Mouse (Mus musculus) c-Kit-negative CD71-positive TER-119-positive erythroid progenitor cells, embryonic 14.5 days (primary cell): ENCODE measurements around the gene Hoxa10.

ENCODE experiments used
- DNase-seq: peaks from one replicate; pipeline ENCODE4 v3.0.0-alpha.2; 2013; ENCODE audit warnings: low read depth, low spot score

Hoxa10 gene

DNA sequence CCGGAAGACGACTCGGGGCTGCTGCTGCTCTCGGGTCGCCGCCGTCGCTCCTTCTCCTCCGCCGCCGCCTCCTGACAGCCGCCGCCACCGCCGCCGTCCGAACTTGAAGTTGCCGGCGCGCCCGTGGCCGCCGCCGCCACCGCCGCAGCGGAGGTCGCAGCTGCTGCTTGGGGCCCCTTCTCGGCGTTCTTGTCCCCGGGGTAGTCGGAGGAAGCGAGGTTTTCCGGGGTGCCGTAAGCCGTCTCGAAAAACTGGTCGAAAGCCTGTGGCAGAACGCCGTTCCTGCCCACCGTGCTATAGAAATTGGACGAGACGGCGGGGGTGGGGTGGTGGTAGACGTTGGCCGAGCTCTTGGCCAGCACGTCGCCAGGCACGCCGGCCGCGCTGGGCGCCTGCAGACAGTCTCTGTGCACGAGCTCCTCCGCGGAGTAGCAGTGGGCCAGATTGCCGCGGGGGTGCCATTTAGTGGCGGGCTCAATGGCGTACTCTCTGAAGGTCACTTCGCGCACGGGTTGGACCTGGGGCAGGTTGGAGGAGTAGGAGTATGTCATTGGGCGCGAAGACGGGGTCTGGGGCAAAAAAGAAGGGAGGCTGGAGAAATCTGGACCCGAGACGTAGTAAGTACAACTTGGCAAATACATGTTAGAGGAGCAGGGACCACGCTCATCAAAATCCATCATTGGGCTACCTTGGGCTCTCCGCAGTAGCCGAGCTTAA is 4.5 kb upstream of the Hoxa10 start:
- no peak for DNase-seq

DNA sequence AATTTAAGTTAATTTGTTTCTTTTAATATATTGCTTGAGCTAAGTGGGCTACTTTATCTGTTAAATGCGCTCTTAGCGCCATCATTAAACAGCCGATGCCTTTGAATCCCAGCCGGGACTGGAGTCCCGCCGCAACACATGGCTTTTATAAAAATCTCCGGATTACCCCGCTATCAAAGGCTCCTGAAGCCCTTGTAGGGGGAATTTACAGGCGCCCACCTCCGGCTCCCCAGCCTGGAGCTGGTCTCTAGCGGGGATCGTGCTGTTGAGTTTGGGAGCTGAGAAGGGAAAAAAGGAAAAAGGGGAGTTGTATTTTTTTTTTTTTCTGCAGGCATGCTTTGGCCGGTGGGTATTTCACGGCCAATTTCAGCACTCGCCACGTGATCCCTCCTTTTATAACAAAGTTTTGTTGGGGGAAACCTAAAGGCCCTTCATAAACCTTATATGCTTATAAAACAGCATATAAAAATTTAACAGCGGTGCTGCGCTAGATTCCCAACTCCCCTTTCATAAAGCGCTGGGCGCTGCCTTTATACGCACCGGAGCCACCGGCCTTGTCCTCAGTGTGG is 3.9 kb upstream of the Hoxa10 start:
- DNase-seq: no peak

DNA sequence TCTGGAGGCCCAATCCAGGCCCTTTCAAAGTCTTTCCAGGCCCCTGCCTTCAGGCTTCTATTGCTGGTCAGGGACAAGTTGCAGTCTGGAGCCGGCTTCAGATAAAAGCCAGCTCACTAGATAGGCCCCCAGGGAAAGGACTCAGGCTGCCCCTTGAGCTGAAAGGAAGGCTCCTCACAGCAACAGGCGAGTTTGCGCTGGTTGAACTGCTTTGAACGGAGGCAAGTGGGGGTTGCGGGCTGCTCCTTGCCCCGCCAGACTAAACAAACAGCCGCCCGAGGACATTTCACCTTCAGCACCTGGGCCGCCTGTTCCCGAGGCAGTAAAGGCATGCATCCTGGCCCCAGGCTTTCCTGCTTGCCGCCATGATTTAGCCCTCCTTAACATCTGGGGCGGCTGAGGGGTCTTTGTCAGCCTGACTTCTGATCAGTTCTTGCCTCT is 3.0 kb upstream of the Hoxa10 start:
- DNase-seq: no peak

DNA sequence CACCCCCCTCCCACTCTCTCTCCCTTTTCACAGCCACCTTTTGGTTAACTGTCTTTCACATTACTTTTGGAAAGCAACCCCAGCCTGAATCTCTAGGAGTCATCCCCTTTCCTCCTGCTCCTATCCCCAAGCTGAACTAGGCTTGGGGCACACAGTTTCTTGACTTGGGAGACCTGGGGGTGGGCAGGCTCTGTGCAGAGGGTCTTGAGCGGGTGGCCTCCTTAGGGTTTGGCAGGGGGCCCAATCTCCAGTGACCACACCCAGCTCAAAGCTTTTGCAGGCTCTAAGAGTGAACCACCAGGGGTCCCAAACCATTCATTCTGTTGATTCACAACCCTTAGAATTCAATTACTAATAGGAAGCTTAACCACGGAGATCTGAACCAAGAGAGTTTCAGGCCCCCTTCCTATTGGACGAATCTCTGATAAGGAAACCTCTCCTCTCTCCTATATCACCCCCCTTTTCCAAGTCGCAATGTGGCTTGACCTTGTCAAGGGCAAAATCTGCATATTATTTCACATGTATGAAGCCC is 2.2 kb upstream of the Hoxa10 start:
- no peak for DNase-seq

DNA sequence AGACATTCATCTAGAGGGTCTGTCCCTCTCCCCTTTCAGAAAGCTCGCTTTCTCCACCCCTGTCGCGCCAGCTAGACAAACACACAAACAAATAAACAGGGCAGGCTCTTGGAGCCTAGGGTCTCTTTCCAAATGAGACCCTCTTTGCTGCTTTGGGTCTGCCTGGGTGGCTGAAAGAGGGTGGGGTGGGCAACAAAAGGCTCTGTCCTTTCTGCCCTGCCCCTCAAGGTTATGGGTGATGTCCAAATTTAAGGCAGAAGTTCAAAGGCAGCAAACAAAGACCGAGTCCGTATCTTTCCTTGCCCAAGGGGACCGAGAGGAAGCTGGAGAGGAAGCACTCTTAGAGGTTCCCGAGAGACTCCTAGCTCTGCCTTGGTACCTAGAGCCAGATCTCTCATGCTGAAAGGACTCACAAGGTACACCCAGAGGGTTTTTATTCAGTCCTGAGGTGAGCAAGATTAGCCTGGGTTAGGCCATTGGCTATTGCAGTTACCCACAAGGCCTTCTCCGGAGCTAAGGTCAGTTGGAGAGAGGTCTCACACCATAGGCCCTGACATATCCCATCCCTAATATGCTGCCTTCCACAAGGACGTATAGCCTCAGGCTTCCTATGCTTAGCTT is 457 bp upstream of the Hoxa10 start:
- DNase-seq: no peak

DNA sequence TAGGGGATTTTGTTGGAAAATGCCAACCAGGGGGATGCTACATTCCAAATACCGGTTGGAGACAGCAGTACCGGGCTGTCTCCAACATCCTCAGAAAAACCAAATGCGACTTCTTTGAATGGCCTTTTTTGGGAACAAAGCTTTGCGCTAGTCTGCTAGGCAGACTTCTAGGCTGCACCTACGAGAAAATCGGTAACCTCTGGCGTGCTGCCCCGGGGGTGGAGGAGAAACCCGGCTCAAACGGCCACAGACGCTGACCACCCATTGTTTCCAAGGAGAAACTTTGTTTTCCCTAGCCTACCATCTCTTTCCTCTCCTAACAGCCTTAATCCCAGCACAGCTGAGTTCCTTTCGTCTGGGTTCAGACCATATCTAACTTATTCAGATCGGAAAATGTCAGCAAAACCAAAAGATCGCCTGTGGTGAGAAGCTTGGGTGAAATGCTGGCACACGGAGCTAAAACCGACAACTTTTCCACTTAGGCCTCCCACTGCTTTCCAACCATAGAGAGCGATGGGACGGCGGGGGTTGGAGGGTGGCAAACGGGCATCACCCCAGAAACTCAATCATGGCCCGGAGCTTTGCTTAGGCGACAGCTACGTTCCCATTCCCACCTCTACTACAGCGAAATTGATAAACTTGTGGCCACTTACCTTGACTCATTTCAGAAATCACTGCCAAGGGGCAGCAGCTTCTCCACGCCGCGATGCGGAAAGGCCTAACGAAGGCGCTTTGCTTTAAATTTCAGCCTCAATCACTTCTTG is 847 bp downstream of the Hoxa10 start:
- no peak for DNase-seq

DNA sequence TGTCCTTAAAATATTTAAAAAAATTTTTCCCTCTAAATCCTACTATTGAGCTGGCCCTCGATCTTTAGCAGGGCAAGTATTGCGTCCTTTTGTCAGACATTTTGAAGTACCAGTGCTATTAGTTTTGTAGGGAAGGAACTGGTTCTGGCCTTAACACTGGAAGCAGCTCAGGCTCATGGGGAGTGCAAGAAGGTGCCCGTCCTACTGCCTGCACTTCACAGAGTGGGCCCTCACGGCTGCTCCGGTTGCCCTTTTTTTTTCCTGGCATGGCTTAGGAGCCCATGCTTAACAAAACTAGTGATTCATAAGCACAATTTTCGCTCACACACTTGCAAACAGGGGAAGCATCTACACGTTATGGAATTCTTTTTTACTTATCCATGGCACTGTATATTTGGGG is 1.7 kb downstream of the Hoxa10 start:
- DNase-seq: no peak

DNA sequence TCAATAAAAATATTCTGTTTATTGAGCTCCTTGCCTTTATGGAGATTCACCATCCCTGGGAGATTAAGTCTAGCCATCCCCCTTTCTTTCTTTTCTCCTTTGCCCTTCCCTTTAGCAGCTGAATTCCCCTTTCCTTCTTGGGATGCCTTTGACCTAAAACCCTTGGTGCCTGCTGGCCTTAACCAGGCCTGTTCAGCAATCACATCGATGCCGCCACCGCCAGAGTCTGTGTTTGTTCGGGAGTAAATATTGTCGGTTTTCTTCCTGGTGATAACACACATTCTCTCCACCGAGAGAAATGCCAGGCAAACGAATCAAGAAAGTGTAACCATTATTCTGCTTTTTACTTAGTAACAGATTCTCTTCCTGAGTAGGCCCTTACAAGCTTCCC is 2.5 kb downstream of the Hoxa10 start:
- DNase-seq: no peak

DNA sequence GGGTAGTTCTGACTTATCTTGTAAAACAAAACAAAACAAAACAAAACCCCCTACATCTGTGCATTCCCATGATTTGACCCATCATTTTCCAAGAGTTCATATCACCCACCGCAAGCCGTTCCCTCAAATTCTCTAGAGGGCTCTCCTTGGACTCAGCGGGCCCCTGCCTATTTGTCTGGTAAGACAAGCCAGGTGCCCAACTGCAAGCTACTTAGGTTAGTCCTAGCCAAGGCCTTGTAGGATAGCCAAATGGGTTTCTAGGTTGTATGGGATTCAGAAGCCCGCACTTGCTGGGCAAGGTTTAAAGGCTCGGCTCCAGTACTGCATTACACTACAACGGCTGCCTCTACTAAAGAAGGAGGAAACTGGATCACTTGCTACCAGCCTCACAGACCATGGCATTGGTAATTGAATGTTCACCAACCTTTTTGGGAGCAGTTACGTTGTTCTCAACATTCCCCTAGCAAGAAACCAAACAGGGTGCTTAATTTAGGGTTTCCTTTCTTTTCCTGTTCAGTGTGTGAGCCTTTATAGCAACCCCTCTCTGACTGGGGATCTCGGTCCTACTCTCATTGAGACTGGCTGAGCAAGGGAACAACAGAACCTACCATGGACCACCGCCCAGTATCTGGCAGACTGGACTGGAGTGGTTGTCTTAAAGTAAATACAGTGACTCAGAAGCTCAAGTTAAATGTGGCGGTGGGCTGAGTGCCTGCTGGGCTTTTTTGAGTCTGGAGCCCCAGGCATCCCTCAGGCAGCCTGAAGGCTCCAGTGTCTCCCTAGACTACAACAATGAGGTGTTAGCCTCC is 3.1 kb downstream of the Hoxa10 start:
- DNase-seq: no peak

DNA sequence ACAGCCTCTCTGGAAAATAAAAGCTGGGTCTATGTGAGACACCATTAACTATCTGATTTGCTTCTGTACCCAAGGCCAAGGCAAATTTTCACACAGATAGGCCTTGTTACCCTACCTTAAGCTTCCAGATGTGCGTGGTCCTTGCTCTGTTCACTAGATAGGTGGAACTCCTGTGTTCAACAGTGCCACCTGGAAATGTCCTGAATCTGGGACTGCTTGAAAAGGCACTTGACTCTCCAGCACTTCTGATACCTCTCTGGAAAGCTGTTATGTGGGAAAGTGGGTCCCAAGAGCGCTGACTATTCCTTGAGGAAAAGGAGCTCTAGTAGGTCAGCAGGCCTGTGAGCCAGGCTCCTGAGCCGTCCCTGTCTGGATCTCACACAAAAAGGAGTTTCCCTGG is 3.8 kb downstream of the Hoxa10 start:
- DNase-seq: no peak

DNA sequence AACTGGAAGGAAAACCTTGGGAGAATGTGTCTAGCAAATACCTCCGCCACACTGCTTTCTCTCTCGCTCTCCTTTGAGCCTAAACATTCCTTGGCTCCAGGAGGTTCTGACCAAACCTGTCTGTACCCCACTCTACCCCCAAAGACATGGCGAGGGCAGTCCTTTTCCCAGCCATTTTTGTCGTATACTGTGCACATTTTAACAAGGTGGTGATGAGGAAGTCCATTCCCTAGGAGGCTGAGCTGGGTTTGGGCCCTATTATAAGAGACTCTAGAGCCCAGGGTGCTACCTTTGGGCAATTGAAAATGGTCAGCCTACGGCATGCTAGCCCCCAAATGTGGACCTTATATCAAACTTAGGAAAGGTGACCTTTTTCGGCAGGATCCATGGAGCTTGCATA is 4.8 kb downstream of the Hoxa10 start:
- DNase-seq: no peak

DNA sequence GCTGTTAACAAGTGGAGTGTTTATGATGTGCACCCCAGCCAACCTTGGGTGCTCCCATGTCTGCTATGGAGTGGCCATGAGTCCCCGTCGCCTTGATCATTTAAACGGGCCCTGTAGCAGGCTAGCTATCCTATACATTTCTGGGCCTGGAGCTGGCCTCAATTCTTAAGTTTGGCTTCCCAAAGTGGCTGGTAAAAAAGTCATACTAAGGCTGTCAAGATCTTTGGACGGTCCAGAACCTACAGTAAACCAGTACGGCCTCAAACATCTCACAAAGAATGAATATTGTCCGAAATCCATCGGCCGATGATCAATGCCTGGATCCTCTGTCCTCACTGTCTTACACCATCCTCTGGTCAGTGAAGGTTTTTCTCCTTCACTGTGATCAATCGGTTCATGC is 5.4 kb downstream of the Hoxa10 start:
- DNase-seq: no peak

DNA sequence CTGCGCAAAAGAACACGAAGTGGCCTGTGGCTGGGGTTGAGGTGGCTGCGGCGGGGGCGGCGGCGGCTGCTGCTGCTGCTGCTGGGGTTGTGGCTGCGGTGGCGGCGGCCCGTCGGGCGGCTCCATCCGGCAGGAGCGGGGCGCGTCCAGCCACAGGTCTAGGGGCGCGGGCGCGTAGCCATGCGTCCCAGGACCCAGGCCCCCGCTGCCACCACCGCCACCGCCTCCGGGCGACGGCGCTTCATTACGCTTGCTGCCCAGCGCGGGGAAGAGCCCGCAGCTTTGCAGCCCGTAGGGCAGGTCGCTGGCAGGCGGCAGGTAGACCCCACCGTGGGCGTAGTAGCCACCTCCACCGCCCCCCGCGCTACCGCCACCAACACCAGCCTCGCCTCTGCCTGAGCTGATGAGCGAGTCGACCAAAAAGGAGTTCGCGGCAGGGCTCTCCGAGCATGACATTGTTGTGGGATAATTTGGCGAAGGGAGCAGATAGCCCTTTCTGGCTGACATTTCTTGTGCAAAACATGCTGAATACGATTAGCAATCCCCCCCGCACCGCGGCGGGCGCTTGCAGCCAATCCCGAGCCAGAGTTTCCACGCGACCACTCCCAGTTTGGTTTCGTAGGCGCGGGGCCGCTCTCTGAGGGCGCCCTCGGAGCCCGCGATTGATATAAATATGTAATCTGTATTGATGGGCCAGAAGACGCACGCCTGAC is 6.1 kb downstream of the Hoxa10 start:
- no peak for DNase-seq

DNA sequence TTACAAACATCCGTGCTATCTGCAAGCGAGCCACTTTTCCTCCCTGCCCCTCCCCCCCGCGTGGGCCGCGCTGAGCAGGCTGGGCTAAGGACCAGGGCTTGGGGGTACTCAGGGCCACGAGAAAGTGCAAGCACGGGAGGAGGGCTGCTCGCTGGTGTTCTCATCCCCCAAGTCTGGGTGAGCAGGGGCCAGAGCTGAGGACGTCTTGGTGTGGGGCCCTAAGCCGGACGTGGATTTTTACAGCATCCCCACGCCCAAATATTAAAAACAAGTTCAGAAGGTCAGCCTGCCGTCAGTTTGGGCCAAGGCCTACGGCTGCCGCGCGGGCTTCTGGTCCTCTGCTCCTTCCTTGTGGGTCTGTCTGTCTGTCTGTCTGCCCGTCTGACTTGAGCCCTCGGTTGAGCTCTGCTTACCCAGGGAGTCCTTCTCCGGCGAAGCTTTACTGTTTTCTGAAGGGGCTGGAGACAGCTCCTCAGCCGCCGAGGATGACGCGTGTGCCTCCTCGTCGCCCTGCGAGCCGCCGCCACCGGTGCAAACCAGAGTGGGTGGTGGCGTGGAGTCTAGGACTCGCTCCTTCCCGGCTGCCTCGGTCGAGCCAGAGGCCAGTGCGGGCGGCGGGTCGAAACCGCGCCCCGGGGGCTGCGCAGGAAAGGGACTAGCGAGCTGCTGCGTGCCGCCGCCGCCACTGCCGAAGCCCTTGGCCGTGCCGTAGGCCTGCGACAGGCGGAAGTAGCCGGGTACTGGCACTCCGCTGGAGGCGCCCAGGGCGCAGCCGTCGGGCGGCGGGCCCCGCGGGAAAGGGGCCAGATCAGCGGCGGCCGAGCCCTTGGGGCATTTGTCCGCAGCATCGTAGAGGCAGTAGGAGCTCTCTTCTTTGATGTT is 6.9 kb downstream of the Hoxa10 start:
- DNase-seq: no peak

DNA sequence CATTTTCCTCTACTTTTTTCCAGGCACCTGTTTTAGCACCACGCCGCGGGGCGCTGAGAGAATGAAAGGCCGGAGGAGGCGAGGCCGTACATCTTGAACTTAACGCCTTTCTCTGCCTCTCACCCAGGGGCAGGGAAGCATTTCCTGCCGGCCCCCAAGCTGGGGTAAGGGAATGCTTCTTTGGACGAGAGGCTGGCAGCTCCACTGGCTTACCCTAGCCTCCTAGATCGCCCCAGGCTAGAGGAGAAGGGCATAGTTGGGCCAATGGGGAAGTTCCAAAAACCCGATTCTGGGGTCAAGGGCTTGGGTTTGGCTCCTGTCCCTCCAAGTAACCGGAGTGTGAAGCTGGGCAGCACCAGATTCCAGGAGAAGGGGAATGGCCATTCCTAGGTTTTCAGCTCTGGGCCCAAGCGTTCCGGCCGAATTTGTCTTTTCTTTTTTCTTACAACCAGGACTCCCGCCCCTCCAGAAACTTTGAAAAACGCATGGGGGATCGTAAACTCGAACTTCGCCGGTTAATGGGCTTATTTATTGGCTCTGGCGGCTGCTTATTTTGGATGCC is 7.6 kb downstream of the Hoxa10 start:
- DNase-seq: no peak

DNA sequence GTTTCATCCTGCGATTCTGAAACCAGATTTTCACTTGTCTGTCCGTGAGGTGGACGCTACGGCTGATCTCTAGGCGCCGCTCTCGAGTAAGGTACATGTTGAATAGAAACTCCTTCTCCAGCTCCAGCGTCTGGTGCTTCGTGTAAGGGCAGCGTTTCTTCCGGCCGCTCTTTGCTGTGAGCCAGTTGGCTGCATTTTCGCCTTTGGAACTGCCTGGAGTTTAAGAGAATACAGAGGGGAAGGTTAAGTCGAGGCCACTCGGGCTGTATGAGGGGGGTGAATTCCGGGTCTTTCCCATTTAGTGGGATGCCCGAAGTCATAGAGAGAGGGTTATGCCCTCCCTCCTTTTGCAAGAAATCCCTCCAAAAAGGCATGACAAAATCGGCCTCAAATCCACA is 8.1 kb downstream of the Hoxa10 start:
- DNase-seq: no peak

DNA sequence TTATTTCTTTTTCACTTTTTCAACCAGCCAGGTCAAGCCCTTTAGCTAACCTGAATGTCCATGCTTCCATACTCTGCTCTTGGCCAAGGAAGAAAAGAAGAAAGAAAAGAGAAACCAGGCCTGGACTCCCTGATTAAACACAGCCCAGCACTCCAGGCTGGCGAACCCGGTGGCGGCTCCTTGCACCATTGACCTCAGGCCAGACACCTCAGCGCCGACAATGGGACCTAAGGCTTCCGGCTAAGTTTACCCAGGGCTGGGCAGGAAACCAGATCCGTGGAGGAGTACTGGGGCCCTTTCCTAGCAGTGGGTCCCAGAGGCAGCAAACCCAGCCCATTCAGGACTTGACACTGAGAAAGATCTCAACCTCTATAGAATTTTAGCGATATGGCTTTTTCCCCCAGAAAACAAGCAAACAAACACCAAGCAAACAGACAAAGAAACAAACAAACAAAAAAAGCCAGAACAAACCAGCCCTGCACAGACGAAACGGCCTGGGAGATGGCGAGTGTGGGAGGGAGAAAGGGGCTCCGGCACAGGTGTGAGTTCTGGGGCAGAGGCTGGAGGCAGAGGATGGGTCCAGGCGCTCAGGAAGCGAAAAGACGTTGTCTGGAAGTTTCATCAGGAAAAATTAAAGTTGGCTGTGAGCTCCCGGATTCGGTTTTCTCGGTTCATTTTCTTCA is 8.6 kb downstream of the Hoxa10 start:
- no peak for DNase-seq

DNA sequence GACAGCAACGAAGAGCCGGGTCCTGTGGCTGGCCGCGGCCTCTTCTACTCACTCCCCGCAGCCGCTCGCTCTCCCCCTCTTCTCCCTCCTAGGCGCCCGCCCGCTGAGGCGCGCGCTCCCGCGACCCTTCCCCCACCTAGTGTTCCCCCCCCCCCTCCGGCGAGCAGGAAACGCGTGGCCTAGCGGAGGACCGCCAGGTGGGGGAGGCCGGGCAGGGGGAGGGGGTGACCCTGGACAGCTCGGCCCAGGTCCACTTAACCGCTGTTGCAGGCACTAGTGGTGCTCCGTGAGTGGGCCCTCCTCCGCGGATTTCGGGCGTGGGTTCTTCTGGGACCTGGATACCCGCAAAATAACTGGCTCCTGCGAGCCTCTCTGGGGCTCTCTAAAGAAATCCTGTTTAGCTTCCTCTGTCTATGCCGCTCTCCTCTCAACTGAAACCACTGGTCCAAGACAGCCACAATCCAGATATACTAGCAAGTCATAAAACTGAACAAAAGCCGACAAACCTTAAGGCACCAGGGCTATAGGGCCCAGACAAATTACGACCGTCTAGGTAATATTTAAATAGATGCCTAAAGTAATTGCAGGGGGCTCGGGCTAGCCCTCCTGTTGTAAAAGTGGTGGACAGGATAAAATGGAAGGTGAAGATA is 10.0 kb downstream of the Hoxa10 start, which contains the start of gene Hoxa9:
Gene Hoxa9, minus strand, starts transcription at position 574 of the 650 bp plus-strand sequence.
- no peak for DNase-seq
